Mouse (Mus musculus): Measurements from ENCODE around the gene Tcf19. TPM values are rescaled to one million over a fixed set of nuclear protein-coding genes. Genes with fewer than 3 reads are reported as not detected.

The Tcf19 gene
- polyA plus RNA-seq, 1 experiment from 2014 or later, result 54.4 TPM

DNA sequence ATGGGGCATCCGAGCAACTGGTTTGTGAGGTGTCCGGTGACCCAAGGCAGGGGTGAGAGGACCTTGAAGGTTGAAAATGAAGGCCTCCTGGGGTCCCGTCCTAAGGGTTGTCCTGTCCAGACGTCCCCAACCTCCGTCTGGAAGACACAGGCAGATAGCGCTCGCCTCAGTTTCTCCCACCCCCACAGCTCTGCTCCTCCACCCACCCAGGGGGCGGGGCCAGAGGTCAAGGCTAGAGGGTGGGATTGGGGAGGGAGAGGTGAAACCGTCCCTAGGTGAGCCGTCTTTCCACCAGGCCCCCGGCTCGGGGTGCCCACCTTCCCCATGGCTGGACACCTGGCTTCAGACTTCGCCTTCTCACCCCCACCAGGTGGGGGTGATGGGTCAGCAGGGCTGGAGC is 10.8 kb downstream of the Tcf19 start, which contains the start of gene Pou5f1:
Gene Pou5f1, plus strand, starts transcription at position 243 of the 400 bp plus-strand sequence.
- Histone ChIP-seq H3K36me3 (ENCODE audit: poor library complexity, severe bottlenecking) (no peaks in the 10 kb centered on the region), H3K4me1 (no peaks in the 10 kb centered on the region), H3K4me3 (no peak within 1 kb of the TSS), H3K4me2 (no peak within 1 kb of the TSS), H3K27ac (no peak within 1 kb of the TSS), H3K27me3 (peaks cover 52% of the 10 kb centered on the region), H3K9ac (no peak within 1 kb of the TSS; the same call in 1 of the 2 replicates), H3K9me3 (replicated peaks) (no peaks in the 10 kb centered on the region)
- no peak for ATAC-seq
- 26% methylated on average over 12 of the region's 13 CpGs for WGBS

DNA sequence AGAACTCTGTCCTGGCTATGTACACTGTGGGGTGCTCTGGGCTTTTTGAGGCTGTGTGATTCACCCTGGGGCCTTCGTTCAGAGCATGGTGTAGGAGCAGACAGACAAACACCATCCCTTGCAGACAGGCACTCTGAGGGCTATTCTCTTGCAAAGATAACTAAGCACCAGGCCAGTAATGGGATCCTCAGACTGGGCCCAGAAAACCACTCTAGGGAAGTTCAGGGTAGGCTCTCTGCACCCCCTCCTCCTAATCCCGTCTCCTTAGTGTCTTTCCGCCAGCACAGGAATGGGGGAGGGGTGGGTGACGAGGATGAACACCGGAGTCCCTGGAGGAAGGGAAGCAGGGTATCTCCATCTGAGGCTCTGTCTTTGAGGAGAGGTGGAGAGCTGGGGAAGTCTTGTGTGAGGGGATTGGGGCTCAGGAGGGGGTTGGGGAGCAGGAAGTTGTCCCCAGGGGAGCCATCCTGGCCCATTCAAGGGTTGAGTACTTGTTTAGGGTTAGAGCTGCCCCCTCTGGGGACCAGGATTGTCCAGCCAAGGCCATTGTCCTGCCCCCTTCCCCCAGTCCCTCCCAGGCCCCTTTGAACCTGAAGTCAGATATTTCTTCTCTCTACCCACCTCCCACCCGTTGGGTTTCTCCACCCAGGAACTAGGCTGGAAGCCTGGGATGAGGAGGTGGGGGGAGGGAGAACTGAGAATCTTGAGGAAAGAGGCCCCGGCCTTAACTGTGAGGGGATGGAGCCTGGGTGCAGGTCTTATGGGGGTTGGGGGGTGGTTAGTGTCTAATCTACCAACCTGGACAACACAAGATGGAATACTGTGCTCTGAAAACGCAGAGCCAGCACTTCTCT is 11.8 kb downstream of the Tcf19 start:
- H3K9me3 ChIP-seq (replicated peaks), result no peaks in the 10 kb centered on the region
- H3K27me3 ChIP-seq, result peaks cover 52% of the 10 kb centered on the region
- no peak overlapping the region for H3K4me3 ChIP-seq
- H3K36me3 ChIP-seq (ENCODE audit: poor library complexity, severe bottlenecking), result no peaks in the 10 kb centered on the region
- 15% methylated on average over 8 of the region's 8 CpGs for WGBS
- no peak overlapping the region for H3K4me2 ChIP-seq
- H3K9ac ChIP-seq, result 0 out of 2 replicates have a peak overlapping the region, but pooled peaks have one; percentile 18
- no peak for ATAC-seq
- H3K27ac ChIP-seq, result no peak overlapping the region
- H3K4me1 ChIP-seq, result no peaks in the 10 kb centered on the region

DNA sequence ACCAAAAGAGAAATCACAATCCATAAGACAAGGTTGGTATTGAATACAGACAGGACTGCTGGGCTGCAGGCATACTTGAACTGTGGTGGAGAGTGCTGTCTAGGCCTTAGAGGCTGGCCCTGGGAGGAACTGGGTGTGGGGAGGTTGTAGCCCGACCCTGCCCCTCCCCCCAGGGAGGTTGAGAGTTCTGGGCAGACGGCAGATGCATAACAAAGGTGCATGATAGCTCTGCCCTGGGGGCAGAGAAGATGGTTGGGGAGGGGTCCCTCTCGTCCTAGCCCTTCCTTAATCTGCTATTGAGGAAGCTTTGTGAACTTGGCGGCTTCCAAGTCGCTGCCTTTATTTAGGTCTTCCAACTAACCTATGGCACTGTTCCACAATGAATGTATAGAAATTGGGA is 12.8 kb downstream of the Tcf19 start:
- H3K9ac ChIP-seq, result no peak overlapping the region
- H3K9me3 ChIP-seq (replicated peaks), result no peaks in the 10 kb centered on the region
- no peak overlapping the region for H3K4me2 ChIP-seq
- no peaks in the 10 kb centered on the region for H3K4me1 ChIP-seq
- H3K27me3 ChIP-seq, result peaks cover 47% of the 10 kb centered on the region
- H3K4me3 ChIP-seq, result no peak overlapping the region
- no peaks in the 10 kb centered on the region for H3K36me3 ChIP-seq (ENCODE audit: poor library complexity, severe bottlenecking)
- whole genome bisulfite sequencing, result 15% methylated on average over 5 of the region's 5 CpGs
- no peak for ATAC-seq
- H3K27ac ChIP-seq, result no peak overlapping the region

DNA sequence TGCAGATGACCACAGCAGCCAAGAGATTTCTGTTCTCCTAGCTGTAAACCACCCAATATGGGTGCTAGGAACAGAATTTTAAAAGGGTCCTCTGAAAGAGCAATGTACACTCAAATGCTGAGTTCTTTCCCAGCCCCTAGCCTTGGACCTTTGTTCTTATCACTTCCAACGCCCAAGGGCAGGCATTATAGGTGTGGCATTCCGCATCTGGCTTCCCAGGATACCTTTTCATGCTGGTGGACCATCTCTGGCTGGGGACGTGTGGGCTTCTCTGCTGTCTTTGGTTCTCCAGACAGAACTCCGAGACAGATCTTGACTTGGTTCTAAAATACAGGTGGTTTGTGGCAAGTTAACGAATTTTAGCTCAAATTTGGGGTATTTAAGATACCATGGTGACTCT is 13.9 kb downstream of the Tcf19 start:
- no peaks in the 10 kb centered on the region for H3K4me1 ChIP-seq
- no peak overlapping the region for H3K27ac ChIP-seq
- no peak overlapping the region for H3K4me2 ChIP-seq
- no peaks in the 10 kb centered on the region for H3K36me3 ChIP-seq (ENCODE audit: poor library complexity, severe bottlenecking)
- H3K4me3 ChIP-seq, result no peak overlapping the region
- no peak for ATAC-seq
- no peak overlapping the region for H3K9ac ChIP-seq
- WGBS, result 50% methylated on average over 5 of the region's 5 CpGs
- H3K9me3 ChIP-seq (replicated peaks), result no peaks in the 10 kb centered on the region
- H3K27me3 ChIP-seq, result peaks cover 39% of the 10 kb centered on the region

DNA sequence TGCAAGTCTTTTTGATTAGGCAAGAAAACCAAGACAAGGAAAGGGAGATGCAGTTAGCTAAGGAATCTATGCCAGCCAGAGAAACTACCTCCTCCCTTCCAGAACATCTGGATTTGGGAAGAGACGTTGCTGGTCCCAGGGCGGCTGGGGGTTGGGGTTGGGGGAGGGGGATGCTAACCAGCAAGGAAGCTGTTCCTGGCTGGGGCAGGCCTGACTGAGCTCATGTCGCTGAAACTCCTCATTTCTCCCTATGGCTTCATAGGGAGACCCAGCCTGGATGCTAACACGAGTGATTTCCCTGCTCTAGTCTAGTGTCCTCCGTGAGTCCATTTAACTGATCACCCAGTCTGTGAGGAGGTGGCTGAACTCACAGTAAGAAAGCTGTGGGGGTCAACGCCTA is 14.4 kb downstream of the Tcf19 start:
- Histone ChIP-seq H3K4me2 (no peak overlapping the region), H3K4me1 (no peaks in the 10 kb centered on the region), H3K4me3 (no peak overlapping the region), H3K36me3 (ENCODE audit: poor library complexity, severe bottlenecking) (no peaks in the 10 kb centered on the region), H3K9ac (no peak overlapping the region), H3K9me3 (replicated peaks) (no peaks in the 10 kb centered on the region), H3K27ac (no peak overlapping the region), H3K27me3 (peaks cover 34% of the 10 kb centered on the region)
- 4% methylated on average over 6 of the region's 6 CpGs for WGBS
- ATAC-seq, result no peak

DNA sequence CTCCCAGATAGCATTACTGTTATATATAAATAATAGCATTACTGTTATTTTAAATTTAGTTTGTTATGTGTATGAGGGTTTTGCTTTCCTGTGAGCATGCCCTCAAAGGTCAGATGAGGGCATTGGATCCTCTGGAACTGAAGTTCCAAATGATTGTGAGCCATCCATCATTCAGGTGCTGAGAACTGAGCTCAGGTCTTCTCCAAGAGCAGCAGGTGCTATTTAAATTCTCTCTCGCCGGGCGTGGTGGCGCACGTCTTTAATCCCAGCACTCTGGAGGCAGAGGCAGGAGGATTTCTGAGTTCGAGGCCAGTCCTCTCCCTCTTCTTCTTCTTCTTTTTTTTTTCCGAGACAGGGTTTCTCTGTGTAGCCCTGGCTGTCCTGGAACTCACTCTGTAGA is 19.5 kb downstream of the Tcf19 start:
- Histone ChIP-seq H3K4me3 (no peak overlapping the region), H3K4me1 (no peaks in the 10 kb centered on the region), H3K27me3 (no peaks in the 10 kb centered on the region), H3K9ac (no peak overlapping the region), H3K36me3 (ENCODE audit: poor library complexity, severe bottlenecking) (no peaks in the 10 kb centered on the region), H3K9me3 (replicated peaks) (no peaks in the 10 kb centered on the region), H3K4me2 (no peak overlapping the region), H3K27ac (no peak overlapping the region)
- ATAC-seq, result no peak
- WGBS, result 96% methylated on average over 7 of the region's 7 CpGs

DNA sequence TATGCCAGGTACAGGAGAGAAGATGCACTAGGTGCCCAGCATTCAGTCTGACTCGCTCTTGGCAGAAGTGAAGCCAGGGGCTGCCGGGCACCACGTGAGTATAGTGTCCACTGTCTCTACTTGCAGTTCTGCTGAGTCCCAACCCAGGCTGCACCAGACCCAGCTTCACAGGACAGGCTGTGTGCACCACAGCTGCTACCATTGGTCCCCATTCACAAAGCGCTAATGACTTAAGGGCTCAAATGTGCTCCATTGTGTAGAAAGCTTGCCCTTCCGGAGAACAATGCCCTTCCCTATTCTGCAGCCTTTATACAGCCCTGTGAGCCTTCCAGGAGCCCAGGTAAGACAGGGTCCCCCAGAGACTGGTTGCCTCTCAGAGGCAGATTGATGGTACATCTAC is 26.3 kb downstream of the Tcf19 start:
- H3K27ac ChIP-seq, result no peak overlapping the region
- H3K36me3 ChIP-seq (ENCODE audit: poor library complexity, severe bottlenecking), result no peaks in the 10 kb centered on the region
- H3K4me3 ChIP-seq, result no peak overlapping the region
- 29% methylated on average over 5 of the region's 5 CpGs for WGBS
- no peak overlapping the region for H3K4me2 ChIP-seq
- no peaks in the 10 kb centered on the region for H3K27me3 ChIP-seq
- H3K4me1 ChIP-seq, result 0 out of 2 replicates have a peak, but pooled peaks cover 2% of the 10 kb centered on the region
- H3K9me3 ChIP-seq (replicated peaks), result no peaks in the 10 kb centered on the region
- no peak for ATAC-seq
- H3K9ac ChIP-seq, result no peak overlapping the region

DNA sequence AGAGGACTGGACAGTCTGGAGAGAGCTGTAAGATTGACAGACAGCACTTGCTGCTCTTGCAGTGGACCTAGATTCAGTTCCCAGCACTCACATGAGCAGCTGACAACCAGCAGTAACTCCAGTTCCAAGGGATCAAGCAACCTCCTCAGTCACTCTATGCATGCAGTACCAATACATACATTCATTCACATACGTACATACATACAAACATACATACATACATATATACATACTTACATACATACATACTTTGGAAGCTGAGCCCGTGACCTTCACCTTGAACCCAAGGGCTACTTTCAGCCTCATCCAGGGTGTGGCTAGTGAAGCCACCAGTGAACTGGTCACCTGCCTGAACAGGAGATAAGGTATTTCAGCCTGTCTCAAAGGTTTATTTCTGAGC is 28.6 kb downstream of the Tcf19 start:
- WGBS, result 92% methylated on average over 2 of the region's 2 CpGs
- no peaks in the 10 kb centered on the region for H3K27me3 ChIP-seq
- H3K9me3 ChIP-seq (replicated peaks), result no peaks in the 10 kb centered on the region
- H3K4me1 ChIP-seq, result 0 out of 2 replicates have a peak, but pooled peaks cover 2% of the 10 kb centered on the region
- no peak overlapping the region for H3K4me2 ChIP-seq
- H3K9ac ChIP-seq, result no peak overlapping the region
- H3K27ac ChIP-seq, result no peak overlapping the region
- H3K4me3 ChIP-seq, result no peak overlapping the region
- no peak for ATAC-seq
- H3K36me3 ChIP-seq (ENCODE audit: poor library complexity, severe bottlenecking), result no peaks in the 10 kb centered on the region

DNA sequence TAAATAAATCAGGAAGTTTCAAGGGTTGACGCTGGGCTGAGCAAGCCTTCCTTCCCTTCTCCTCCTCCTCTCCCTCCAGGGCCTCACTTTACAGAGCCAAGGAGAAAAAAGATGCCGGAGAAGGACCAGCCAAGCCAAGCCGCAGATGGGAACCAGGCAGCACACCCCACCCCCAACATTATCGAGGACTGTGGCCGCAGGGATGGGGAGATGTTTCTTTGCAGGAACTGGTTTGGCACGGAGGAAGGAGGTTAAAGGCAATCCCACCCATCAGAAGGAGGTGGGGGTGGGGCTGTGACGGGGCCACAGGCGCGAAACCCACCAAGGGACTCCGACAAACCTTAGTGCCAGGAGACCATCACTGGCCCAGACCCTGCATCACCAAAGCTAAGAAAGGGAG is 29.9 kb downstream of the Tcf19 start:
- no peak overlapping the region for H3K9ac ChIP-seq
- WGBS, result 72% methylated on average over 10 of the region's 10 CpGs
- H3K36me3 ChIP-seq (ENCODE audit: poor library complexity, severe bottlenecking), result no peaks in the 10 kb centered on the region
- no peaks in the 10 kb centered on the region for H3K27me3 ChIP-seq
- H3K27ac ChIP-seq, result no peak overlapping the region
- no peaks in the 10 kb centered on the region for H3K9me3 ChIP-seq (replicated peaks)
- no peak for ATAC-seq
- no peak overlapping the region for H3K4me2 ChIP-seq
- H3K4me1 ChIP-seq, result 0 out of 2 replicates have a peak, but pooled peaks cover 2% of the 10 kb centered on the region
- H3K4me3 ChIP-seq, result no peak overlapping the region

DNA sequence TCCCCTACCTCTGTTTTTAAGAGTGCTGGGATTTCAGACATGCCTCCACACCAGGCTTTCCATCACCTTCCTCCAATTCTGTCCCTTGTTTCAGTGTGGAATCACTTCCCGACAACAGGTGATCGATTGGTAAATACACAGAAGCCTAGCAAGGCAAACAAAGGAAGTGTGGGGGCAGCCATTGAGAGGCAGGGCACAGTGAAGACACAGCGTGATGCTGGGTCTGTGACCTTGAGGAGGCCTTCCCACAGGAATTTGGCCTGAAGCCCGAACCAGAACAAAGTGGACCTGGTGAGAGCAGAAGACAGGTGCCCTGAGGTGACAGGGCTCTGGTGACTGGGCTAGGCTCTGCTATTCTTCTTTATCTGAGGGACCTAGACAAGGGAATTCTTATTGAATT is 30.9 kb downstream of the Tcf19 start:
- no peaks in the 10 kb centered on the region for H3K27me3 ChIP-seq
- no peak overlapping the region for H3K27ac ChIP-seq
- no peaks in the 10 kb centered on the region for H3K36me3 ChIP-seq (ENCODE audit: poor library complexity, severe bottlenecking)
- no peak for ATAC-seq
- no peak overlapping the region for H3K4me2 ChIP-seq
- no peak overlapping the region for H3K4me3 ChIP-seq
- no peak overlapping the region for H3K9ac ChIP-seq
- 30% methylated on average over 4 of the region's 4 CpGs for WGBS
- H3K9me3 ChIP-seq (replicated peaks), result no peaks in the 10 kb centered on the region
- H3K4me1 ChIP-seq, result 0 out of 2 replicates have a peak, but pooled peaks cover 2% of the 10 kb centered on the region

DNA sequence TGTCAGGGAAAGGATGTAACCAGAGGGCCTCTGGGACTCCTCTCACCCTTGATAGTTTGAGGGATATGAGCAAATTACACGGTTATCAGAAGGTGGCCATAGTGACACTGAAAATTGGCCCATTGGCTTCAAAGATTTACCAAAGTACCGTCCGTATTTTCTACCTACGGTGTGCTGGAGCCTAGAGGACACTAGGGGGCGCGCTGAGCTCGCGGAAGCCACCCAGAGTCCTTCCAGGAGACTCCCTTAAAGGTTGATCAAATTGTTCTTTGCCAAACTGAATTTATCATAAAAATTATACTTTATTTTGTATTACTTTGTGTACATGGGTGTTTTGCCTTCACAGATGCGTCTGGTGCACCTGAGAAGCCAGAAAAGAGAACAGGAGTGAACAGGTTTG is 32.6 kb downstream of the Tcf19 start:
- Histone ChIP-seq H3K27me3 (no peaks in the 10 kb centered on the region), H3K4me3 (no peak overlapping the region), H3K9ac (no peak overlapping the region), H3K36me3 (ENCODE audit: poor library complexity, severe bottlenecking) (no peaks in the 10 kb centered on the region), H3K4me1 (0 out of 2 replicates have a peak, but pooled peaks cover 2% of the 10 kb centered on the region), H3K27ac (no peak overlapping the region), H3K4me2 (no peak overlapping the region), H3K9me3 (replicated peaks) (no peaks in the 10 kb centered on the region)
- under 1% methylated on average over 9 of the region's 9 CpGs for WGBS
- ATAC-seq, result no peak

DNA sequence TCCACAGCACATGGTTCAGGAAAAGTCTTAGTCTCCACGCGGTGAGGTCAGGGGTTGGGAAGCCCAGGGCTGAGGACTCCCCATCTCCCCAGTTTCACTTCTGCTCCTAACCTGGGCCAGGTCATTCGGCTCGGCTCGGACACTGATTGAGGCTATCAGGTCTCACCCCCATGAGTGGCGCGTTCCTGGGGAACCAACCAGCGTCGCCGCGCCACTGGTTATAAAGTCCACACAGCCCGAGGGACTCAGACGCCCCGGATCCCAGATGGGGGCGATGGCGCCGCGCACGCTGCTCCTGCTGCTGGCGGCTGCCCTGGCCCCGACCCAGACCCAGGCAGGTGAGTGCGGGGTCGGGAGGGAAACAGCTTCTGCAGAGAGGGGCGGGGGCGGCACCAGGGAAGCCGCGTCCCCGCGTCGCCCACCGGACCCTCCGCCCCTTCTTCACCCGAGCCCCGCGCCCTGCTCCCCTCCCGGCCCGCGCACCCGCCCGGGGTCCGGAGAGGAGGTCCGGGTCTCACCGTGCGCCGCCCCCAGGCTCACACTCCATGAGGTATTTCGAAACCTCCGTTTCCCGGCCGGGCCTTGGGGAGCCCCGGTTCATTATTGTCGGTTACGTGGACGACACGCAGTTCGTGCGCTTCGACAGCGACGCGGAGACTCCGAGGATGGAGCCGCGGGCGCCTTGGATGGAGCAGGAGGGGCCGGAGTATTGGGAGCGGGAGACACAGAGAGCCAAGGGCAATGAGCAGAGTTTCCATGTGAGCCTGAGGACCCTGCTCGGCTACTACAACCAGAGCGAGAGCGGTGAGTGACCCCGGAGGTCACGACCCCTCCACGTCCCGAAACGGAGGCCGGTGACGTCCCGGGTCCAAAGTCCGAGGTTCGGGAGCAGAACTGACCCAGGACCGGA is 46.5 kb downstream of the Tcf19 start, which contains the start of gene H2-Q10:
Gene H2-Q10, plus strand, starts transcription at position 248 of the 910 bp plus-strand sequence.
- no peak within 1 kb of the TSS for H3K27ac ChIP-seq
- peaks cover 11% of the 10 kb centered on the region for H3K4me1 ChIP-seq
- H3K9ac ChIP-seq, result peak within 1 kb of the TSS; percentile 34; the same call in 1 of the 2 replicates
- H3K4me3 ChIP-seq, result peak within 1 kb of the TSS; percentile 35
- no peaks in the 10 kb centered on the region for H3K36me3 ChIP-seq (ENCODE audit: poor library complexity, severe bottlenecking)
- no peak for ATAC-seq
- H3K4me2 ChIP-seq, result peak within 1 kb of the TSS; percentile 63
- no peaks in the 10 kb centered on the region for H3K9me3 ChIP-seq (replicated peaks)
- 1% methylated on average over 69 of the region's 80 CpGs for WGBS
- H3K27me3 ChIP-seq, result peaks cover 50% of the 10 kb centered on the region
